Mouse (Mus musculus) G1E (cell line): Measurements from ENCODE around the gene Bend3. TPM values are rescaled to one million over a fixed set of nuclear protein-coding genes. Genes with fewer than 3 reads are reported as not detected.

Source experiments
- ATAC-seq: 2 replicates; pipeline ENCODE4 v1.8.0; 2016; ENCODE audit warnings: mild to moderate bottlenecking; ENCODE audit not compliant: insufficient number of reproducible peaks, poor library complexity, low FRiP score, severe bottlenecking; ENCODE audit errors: extremely low read depth
- DNase-seq: peaks from one replicate; pipeline ENCODE4 v3.0.0; 2012; ENCODE audit warnings: low spot score
- H3K27me3 ChIP-seq: 2 replicates; pipeline ENCODE4 v1.6.1; 2012; ENCODE audit warnings: mild to moderate bottlenecking, low read length, inconsistent platforms; ENCODE audit not compliant: insufficient read depth
- H3K36me3 ChIP-seq: replicated peaks from 2 replicates; pipeline ENCODE3; 2012; ENCODE audit warnings: mild to moderate bottlenecking, inconsistent platforms
- H3K4me1 ChIP-seq: 2 replicates; pipeline ENCODE4 v1.6.1; 2012; ENCODE audit warnings: low read depth, low read length, inconsistent platforms, mixed read lengths; ENCODE audit not compliant: insufficient read depth
- H3K4me3 ChIP-seq: 2 replicates; pipeline ENCODE4 v1.5.1; 2012; ENCODE audit warnings: low read depth, mild to moderate bottlenecking, inconsistent platforms, low read length, moderate library complexity, mixed read lengths
- H3K9me3 ChIP-seq: replicated peaks from 2 replicates; pipeline ENCODE4 v1.6.1; 2012; ENCODE audit warnings: inconsistent platforms
- CTCF ChIP-seq: IDR thresholded peaks from 2 replicates; pipeline ENCODE4 v1.5.1; 2012; ENCODE audit warnings: low read depth, low read length, inconsistent platforms, mixed read lengths
- GATA1 ChIP-seq: IDR thresholded peaks from 2 replicates; pipeline ENCODE4 v1.6.1; 2012; ENCODE audit warnings: borderline replicate concordance, low read length, inconsistent platforms, mixed read lengths
- GATA2 ChIP-seq: IDR thresholded peaks from 2 replicates; pipeline ENCODE4 v1.6.1; 2012; ENCODE audit warnings: low read depth, low read length, inconsistent platforms, borderline replicate concordance
- POLR2AphosphoS5 ChIP-seq: IDR thresholded peaks from 2 replicates; pipeline ENCODE4 v1.6.1; 2012; ENCODE audit warnings: low read depth, low read length, inconsistent platforms; ENCODE audit not compliant: insufficient replicate concordance
- TAL1 ChIP-seq: conservative IDR thresholded peaks from 2 replicates; pipeline ENCODE4 v1.6.1; 2012; ENCODE audit warnings: low read depth, low read length, inconsistent platforms, mixed read lengths
- polyA plus RNA-seq: library from polyadenylated mRNA; stranded (reverse); fragments of >175 nt; gene quantifications from 2 replicates; pipeline ENCODE4 v1.2.3, GENCODE M21; 2012
- total RNA-seq, 2 experiments: library from RNA; stranded (forward) in 1 of 2; stranded (reverse) in 1 of 2; fragments of 200-1000 nt in 1 of 2; fragments of >200 nt in 1 of 2; fragmentation: Nextera tagmentation in 1 of 2; gene quantifications; 2 replicates each; pipeline ENCODE4 v1.2.3; 2014 to 2017

Gene Bend3
- total and polyA plus RNA-seq, 3 experiments: 4.8 to 13.8 (median 7.2) TPM

DNA sequence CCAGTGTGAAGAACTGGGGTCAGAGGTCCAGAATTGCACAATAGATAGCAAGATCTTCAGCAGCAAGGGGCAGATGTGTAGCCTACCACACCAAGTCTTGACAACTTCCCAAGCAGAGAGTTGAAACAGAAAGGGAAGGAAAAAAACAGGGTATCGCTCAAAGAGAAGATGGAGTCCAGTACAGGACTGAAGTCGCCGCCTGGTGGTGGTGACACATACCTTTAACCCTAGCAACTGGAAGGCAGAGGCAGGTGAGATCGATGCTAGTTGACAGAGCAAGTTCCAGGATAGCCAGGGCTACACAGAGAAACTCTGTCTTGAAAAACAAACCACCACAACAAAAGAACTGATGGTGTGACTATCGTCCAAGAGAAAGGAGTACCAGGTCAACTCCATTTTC, 70.8 kb downstream of the Bend3 start:
- Histone ChIP-seq H3K9me3 (0 out of 2 replicates have a peak, but pooled peaks cover 2% of the 10 kb centered on the region), H3K4me3 (no peak overlapping the region), H3K27me3 (peaks cover 3% of the 10 kb centered on the region; the same call in 1 of the 2 replicates), H3K36me3 (no peaks in the 10 kb centered on the region), H3K4me1 (peaks cover 3% of the 10 kb centered on the region; the same call in 1 of the 2 replicates)
- TF ChIP-seq TAL1 (no peak), CTCF (no peak), POLR2AphosphoS5 (no peak), GATA2 (no peak), GATA1 (no peak)
- DNase-seq: no peak
- no peak for ATAC-seq

DNA sequence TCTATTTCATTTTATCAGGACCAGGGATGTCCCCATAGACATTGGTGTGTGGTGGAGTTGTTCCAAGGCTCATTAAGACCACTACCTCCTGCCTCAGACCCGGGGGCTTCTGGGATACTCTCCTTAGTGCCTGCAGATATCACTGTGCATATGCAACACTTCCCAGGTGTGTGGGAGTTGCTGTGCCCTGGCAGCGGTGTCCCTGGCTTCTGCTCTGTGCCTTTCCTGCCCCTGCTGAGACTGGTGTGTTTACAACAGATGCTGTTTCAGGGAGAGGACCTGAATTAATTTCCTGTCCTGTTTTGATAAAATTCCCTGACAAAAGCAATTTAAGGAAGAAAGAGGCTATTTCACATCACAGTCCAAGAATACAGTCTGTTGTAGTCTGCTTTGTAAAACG, 72.3 kb downstream of the Bend3 start:
- Histone ChIP-seq H3K36me3 (no peaks in the 10 kb centered on the region), H3K9me3 (0 out of 2 replicates have a peak, but pooled peaks cover 2% of the 10 kb centered on the region), H3K4me1 (no peaks in the 10 kb centered on the region), H3K27me3 (peaks cover 3% of the 10 kb centered on the region; the same call in 1 of the 2 replicates), H3K4me3 (no peak overlapping the region)
- ATAC-seq (no peak), DNase-seq (no peak)
- TF ChIP-seq POLR2AphosphoS5: no peak
- TF ChIP-seq GATA1: no peak
- TF ChIP-seq CTCF: no peak

DNA sequence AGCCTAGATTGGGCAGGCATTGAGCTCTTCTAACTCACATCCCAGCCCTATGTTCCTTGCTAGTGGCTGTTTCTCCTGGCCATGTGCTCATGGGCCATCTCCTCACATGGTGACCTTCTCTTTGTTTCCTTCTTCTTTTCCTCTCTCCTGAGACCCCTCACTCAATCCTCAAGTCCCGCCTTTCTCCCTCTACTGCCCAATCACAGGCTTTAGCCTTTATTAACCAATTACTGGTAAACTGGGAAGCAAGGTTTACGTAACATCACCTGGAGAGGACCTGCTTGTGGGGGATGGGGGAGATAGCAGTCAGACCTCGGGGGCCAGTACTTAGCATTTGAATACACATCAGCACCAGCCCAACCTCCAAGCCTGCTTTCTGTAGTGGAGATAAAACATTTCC, 72.8 kb downstream of the Bend3 start:
- TF ChIP-seq CTCF (no peak), POLR2AphosphoS5 (no peak), TAL1 (no peak), GATA1 (no peak), GATA2 (no peak)
- no peak for DNase-seq
- H3K27me3 ChIP-seq: peaks cover 3% of the 10 kb centered on the region; the same call in 1 of the 2 replicates

DNA sequence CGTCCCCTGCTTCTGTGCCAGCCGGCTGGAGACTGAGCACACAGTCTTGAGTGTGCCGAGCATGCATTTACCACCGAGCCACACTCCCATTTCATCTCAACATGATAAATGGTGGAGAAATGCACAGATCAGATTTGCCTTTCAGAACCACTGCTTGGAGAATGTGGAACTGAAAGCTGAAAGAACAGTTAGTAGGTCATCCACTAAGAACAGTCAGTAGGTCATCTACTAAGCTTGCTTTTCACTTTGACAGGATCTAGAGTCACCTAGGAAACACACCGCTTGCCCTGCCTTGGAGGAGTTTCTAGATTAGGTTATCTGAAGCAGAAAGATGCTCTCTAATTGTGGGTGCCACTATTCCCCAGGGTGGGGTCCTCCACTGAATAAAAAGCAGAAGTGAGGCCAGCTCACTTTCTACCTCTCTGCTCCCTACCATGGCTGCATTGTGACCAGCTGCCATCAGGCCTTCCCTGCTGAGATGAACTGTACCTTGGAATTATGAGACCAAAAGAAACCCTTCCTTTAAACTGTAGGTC, 79.1 kb downstream of the Bend3 start:
- Histone ChIP-seq H3K36me3 (no peaks in the 10 kb centered on the region), H3K9me3 (0 out of 2 replicates have a peak, but pooled peaks cover 2% of the 10 kb centered on the region), H3K27me3 (0 out of 2 replicates have a peak, but pooled peaks cover 3% of the 10 kb centered on the region), H3K4me1 (peaks cover 3% of the 10 kb centered on the region; the same call in 1 of the 2 replicates), H3K4me3 (no peak overlapping the region)
- no peak for ATAC-seq
- no peak for DNase-seq
- TF ChIP-seq TAL1 (no peak), GATA2 (no peak), POLR2AphosphoS5 (no peak), CTCF (no peak), GATA1 (no peak)

More for the DNA sequence above, 72.8 kb downstream of the Bend3 start:
- H3K4me3 ChIP-seq: no peak overlapping the region
- ATAC-seq: no peak
- H3K9me3 ChIP-seq: 0 out of 2 replicates have a peak, but pooled peaks cover 2% of the 10 kb centered on the region
- H3K4me1 ChIP-seq: no peaks in the 10 kb centered on the region
- no peaks in the 10 kb centered on the region for H3K36me3 ChIP-seq

DNA sequence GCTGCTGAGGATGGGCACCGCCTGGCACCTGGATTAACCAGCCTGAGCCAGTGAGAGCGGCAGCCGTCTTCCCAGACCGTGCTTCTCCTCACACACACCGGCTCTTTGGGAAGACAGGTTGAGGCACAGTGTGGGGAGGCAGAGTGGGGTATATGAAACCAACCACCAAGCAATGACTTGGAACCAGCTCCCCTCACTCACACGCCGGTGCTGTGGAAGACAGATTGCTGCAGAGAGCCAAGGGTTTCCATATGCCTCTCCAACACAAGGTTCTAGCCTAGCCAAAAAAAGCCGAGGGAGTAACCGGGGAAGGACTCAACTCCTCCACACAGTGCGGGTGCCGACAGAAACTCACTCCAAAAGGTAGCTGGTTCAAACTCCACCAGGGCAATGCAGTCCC, 80.7 kb downstream of the Bend3 start:
- Histone ChIP-seq H3K4me1 (peaks cover 3% of the 10 kb centered on the region; the same call in 1 of the 2 replicates), H3K36me3 (no peaks in the 10 kb centered on the region), H3K27me3 (0 out of 2 replicates have a peak, but pooled peaks cover 3% of the 10 kb centered on the region), H3K4me3 (no peak overlapping the region), H3K9me3 (no peaks in the 10 kb centered on the region)
- no peak for DNase-seq
- ATAC-seq: no peak
- TF ChIP-seq CTCF (no peak), POLR2AphosphoS5 (no peak), GATA1 (no peak), TAL1 (no peak), GATA2 (no peak)

DNA sequence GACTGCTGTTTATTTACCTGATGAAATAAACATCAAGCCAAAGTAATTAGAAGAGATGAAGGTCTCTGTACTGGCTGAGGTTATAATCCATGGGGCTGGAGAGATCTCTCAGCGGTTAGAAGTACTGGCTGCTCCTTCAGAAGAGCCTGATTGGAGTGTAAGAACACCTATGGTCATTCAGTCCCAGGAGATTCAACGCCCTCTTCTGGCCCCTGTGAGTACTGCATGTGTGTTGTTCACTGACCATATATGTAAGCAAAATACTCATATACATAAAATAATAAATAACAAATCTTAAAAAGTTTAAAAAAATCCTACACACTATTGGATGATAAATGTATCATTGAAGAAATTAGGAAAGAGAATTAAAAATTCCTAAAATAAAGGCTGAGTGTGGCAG, 82.1 kb downstream of the Bend3 start:
- no peak for DNase-seq
- Histone ChIP-seq H3K36me3 (no peaks in the 10 kb centered on the region), H3K4me3 (no peak overlapping the region), H3K4me1 (peaks cover 3% of the 10 kb centered on the region; the same call in 1 of the 2 replicates), H3K9me3 (no peaks in the 10 kb centered on the region), H3K27me3 (0 out of 2 replicates have a peak, but pooled peaks cover 3% of the 10 kb centered on the region)
- TF ChIP-seq GATA1 (no peak), POLR2AphosphoS5 (no peak)
- no peak for ATAC-seq

DNA sequence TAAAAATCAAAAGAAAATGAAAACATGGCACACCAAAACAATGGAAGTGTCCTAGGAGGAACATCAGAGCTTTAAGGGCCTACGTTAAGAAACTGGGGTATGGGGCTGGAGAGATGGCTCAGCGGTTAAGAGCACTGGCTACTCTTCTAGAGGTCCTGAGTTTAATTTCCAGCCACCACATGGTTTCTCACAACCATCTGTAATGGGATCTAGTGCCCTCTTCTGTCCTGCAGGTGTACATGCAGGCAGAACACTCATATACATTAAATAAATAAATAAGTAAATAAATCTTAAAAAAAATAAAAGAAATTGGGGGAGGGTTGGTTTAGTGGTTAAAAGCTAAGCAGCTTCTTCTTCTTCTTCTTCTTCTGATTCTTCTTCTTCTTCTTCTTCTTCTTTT, 82.7 kb downstream of the Bend3 start:
- DNase-seq (no peak), ATAC-seq (no peak)
- Histone ChIP-seq H3K4me3 (no peak overlapping the region), H3K27me3 (0 out of 2 replicates have a peak, but pooled peaks cover 3% of the 10 kb centered on the region), H3K36me3 (no peaks in the 10 kb centered on the region), H3K9me3 (no peaks in the 10 kb centered on the region), H3K4me1 (peaks cover 3% of the 10 kb centered on the region; the same call in 1 of the 2 replicates)
- no peak for TF ChIP-seq GATA1
- no peak for TF ChIP-seq POLR2AphosphoS5
- no peak for TF ChIP-seq CTCF

Other genes with a start within 250 kb of the Bend3 start
- 2.9 and 3.4 TPM in 2 replicates for gene Gm9803, start 45.3 kb downstream of the Bend3 start, total RNA-seq (2014; fragmentation: Nextera tagmentation)
- 6.9 and 13.6 TPM in 2 replicates for gene Gm9803, start 45.3 kb downstream of the Bend3 start, total RNA-seq (2017)
- 33.3 and 49.6 TPM in 2 replicates for gene Gm9803, start 45.3 kb downstream of the Bend3 start, polyA plus RNA-seq
- 13.5 and 24.2 TPM in 2 replicates for gene 1700021F05Rik, start 62.2 kb downstream of the Bend3 start, total RNA-seq (2014; fragmentation: Nextera tagmentation)
- gene 1700021F05Rik, start 62.2 kb downstream of the Bend3 start, total RNA-seq (2017): 22.9 and 31.1 TPM in 2 replicates
- gene 1700021F05Rik, start 62.2 kb downstream of the Bend3 start, polyA plus RNA-seq: 6.4 and 8.6 TPM in 2 replicates
- gene Cd24a, start 99.5 kb downstream of the Bend3 start, total RNA-seq (2014; fragmentation: Nextera tagmentation): 934 and 1,184 TPM in 2 replicates
- 1,061 and 1,162 TPM in 2 replicates for gene Cd24a, start 99.5 kb downstream of the Bend3 start, total RNA-seq (2017)
- 235 and 260 TPM in 2 replicates for gene Cd24a, start 99.5 kb downstream of the Bend3 start, polyA plus RNA-seq